Mouse (Mus musculus) left cerebral cortex, adult 9 months (tissue): ENCODE results near the gene Ephx1.
"Not testable (repeated sequence)": the region's sequence is repeated elsewhere in the genome, so short reads cannot be mapped to it uniquely, and the experiment has no call there.

Experiments used
- DNase-seq, 2 experiments: peaks; one replicate each; pipeline ENCODE4 v3.0.0; 2022; ENCODE audit warnings: low spot score in 2 of 2

The Ephx1 gene

GRCm38 (mm10) chr1:180937631-180938030, 83.1 kb downstream of the Ephx1 start:
- not testable (repeated sequence) for DNase-seq

GRCm38 (mm10) chr1:180936610-180937398, 83.9 kb downstream of the Ephx1 start:
- DNase-seq, result not testable (repeated sequence)

DNA sequence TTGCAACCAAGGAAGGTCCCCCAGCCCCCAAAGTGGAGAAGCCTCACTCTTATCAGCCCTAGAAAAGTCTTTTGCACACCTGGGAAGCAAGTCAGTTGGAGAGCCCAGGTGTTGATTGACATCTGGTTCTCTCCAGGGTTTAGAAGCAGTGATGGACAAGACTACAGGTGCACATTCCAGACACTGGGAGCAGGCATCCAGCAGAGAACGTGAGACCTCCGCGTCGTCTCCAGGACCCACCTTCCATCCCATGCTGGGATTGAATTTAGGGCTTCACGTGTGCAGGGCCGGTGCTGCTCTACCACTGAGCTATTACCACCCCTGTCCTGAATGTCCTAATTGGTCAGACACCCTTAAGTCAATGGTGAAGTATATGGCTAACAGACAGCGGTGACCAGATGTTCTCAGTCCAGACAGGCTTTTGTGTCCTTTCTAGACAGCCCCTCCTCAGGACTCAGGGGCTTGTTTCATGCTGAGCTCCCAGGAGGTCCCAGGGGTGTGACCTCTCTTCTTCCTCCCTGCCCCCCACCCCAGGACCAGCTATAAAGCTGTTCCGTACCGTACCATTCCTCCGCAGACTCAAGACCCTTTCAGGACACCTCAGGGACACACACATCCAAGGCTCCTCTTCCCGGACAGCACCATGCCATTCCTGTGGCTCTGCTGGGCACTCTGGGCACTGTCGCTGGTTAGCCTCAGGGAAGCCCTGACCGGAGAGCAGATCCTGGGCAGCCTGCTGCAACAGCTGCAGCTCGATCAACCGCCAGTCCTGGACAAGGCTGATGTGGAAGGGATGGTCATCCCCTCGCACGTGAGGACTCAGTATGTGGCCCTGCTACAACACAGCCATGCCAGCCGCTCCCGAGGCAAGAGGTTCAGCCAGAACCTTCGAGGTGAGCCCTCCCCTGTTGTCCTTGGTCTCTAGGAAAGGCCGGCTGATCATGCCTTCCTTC, 86.0 kb downstream of the Ephx1 start, which contains the start of gene Lefty1:
Lefty1 (plus strand) TSS at position 556 of the 953 bp plus-strand sequence.
- DNase-seq, result no peak

DNA sequence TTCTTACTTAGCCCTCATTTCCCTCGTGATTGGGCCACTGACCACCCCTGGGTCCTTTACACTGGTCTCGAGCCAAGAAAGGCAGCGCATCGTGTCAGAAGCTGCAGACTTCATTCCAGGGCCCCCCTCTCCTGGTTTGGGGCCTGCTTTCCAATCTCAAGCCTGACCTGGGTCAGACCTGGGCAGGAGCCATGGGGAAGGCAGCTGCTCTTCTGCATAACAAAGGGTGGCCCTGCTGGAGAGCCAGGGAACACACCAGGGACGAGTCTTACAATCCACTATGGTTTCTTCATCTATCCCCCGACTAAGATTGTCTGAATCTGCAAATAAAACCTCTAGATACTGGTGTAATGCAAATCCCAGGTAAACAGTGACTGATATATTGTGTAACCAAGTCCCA, 87.0 kb downstream of the Ephx1 start:
- no peak for DNase-seq

GRCm38 (mm10) chr1:180931106-180931505, 89.6 kb downstream of the Ephx1 start:
- DNase-seq, result no peak

GRCm38 (mm10) chr1:180929599-180929998, 91.1 kb downstream of the Ephx1 start:
- DNase-seq, result no peak

- DNase-seq, result no peak
Observed at GRCm38 (mm10) chr1:180926286-180926685, 94.4 kb downstream of the Ephx1 start.
